Mouse (Mus musculus) erythroid progenitor cell, adult 5-6 weeks (primary cell): ENCODE measurements around the gene Gm37240. TPM values are rescaled to one million over a fixed set of nuclear protein-coding genes. Genes with fewer than 3 reads are reported as not detected.

Experiments
- ATAC-seq: replicated peaks from 2 replicates; pipeline ENCODE4 v1.8.0; 2016; ENCODE audit warnings: moderate number of reproducible peaks, mild to moderate bottlenecking, moderate TSS enrichment, inconsistent platforms; ENCODE audit not compliant: poor library complexity, low FRiP score, severe bottlenecking
- total RNA-seq, 2 experiments: library from RNA; stranded (forward) in 1 of 2; stranded (reverse) in 1 of 2; fragments of 150-400 nt in 1 of 2; fragments of 186-747, 209-891 nt in 1 of 2; gene quantifications; 2 replicates each; pipeline versions ENCODE4 v1.2.3 to v1.2.4; 2015 to 2017; ENCODE audit warnings: low replicate concordance in 2 of 2

Gm37240 gene
- total RNA-seq, 2 experiments from 2014 or later: not detected

- ATAC-seq: no peak
Observed at GRCm38 (mm10) chr3:85188364-85188763, 699.0 kb downstream of the Gm37240 start.

GRCm38 (mm10) chr3:85186661-85187076 is 700.6 kb downstream of the Gm37240 start:
- no peak for ATAC-seq

DNA sequence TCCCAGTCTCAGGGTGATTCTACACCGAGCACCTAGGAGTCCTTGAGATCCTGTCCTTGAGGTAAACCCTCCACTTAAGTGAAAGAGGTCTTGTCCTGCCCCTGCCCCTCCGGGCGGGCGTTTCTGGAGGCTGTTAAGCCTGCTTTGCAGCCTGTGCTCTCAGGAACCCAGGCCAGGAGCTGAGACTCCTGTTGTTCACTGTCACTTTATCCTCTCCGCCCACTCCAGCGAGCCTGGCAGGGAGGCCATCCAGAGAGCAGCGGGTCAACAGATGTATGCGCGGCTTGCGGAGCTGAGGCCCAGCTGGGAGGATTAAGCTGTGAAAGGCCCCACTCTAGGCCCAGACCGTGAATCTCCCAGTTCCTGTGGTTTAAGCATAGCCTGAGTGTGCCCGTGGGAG is 701.5 kb downstream of the Gm37240 start:
- no peak for ATAC-seq

GRCm38 (mm10) chr3:85184916-85185315 is 702.4 kb downstream of the Gm37240 start:
- no peak for ATAC-seq

- ATAC-seq: no peak
Observed at GRCm38 (mm10) chr3:85184151-85184550, 703.2 kb downstream of the Gm37240 start.

- ATAC-seq: no peak
Observed at GRCm38 (mm10) chr3:85176736-85177135, 710.6 kb downstream of the Gm37240 start.

GRCm38 (mm10) chr3:85174542-85175469 is 712.5 kb downstream of the Gm37240 start:
- ATAC-seq: no peak

DNA sequence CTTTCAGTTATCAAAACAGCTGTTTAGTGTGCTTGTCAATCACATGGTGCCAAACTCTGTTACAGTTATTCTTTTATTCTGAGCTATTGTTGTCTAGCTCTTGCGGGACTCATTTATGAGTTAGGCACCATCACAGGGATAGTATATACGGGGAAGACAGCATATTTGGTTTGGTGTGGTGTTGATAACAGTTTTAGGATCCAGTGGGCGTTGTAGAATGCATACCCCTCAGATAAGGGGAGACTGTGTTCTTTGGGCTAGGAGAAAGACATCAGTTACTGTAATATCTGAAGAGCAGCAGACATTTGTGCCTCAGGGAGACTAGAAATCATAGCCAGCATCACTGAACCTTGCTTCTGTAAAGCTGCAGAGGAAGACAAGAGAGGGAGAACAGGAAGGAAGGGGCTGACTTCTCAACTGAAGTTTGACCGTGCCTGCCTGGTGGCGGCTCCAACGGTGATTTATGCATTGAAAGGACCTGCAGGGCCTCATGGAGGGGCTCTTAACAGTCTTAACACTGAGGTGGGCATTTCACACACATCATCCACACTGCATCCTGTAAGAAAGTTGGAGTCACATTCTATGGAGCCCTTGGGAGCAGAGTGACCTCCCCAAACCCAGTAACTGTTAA is 713.8 kb downstream of the Gm37240 start:
- no peak for ATAC-seq

- ATAC-seq: no peak
Observed at GRCm38 (mm10) chr3:85172532-85172931, 714.8 kb downstream of the Gm37240 start.

GRCm38 (mm10) chr3:85172096-85172495 is 715.2 kb downstream of the Gm37240 start:
- ATAC-seq: no peak

GRCm38 (mm10) chr3:85168816-85169215 is 718.5 kb downstream of the Gm37240 start:
- no peak for ATAC-seq

DNA sequence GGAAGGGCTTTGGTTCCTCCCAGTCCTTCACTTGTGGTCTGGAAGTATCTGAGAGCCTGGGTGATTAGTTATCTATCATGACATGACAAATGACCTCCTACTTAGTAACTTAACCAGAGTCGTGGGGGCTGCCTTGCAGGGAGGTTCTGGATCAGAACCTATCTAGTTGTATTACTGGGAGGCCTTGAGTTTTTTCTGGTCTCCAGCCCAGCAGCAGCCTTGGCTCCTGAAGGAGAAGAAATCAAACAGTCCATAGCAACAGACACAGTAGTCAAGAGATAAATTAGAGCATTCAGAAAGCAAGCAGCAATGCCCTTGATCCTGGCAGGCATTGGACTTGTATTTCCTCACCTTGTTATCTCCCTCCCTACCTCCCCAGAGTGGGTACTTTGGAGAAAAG is 722.4 kb downstream of the Gm37240 start:
- ATAC-seq: no peak

- no peak for ATAC-seq
Observed at GRCm38 (mm10) chr3:85163396-85163795, 723.9 kb downstream of the Gm37240 start.

DNA sequence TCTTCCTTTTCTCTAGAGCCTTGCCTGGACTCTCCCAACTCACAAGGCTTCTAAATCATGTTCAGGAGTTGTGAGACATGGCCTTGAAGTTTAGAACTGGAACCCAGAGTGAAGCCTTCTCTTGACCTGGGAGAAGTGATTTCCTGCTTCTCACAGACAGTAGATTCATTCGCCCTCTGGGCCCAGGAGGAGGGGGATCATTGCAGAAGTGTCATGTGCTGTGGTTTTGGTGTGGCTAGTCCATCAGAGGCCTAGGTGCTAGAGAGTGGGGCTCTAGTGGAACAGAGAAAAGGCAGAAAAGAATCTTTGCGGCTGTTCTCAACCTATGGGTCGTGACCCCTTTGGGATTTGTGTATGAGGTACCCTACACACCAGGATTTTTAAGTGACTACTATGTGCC is 724.9 kb downstream of the Gm37240 start:
- no peak for ATAC-seq

- no peak for ATAC-seq
Observed at GRCm38 (mm10) chr3:85160816-85161215, 726.5 kb downstream of the Gm37240 start.

DNA sequence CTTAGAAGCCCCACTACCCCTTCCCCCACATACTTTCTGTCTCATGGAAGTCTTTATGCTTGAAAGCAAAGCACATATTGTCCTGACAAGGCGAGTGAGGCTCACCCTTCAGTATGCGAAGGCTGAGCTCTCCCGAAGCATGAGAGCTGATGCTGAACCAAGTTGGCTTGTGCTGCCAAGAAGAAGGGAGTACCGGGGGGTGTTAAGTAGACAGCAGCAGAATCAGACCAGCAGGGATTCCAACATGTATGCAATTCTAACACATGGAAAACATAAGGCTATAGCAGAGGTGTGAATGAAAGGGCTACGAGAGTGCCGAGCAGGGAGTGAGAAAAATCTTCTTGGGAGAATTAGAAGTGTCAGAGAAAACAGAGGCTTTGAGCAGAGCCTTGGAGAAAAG is 727.7 kb downstream of the Gm37240 start:
- ATAC-seq: no peak

- ATAC-seq: no peak
Observed at GRCm38 (mm10) chr3:85148816-85149215, 738.5 kb downstream of the Gm37240 start.

- no peak for ATAC-seq
Observed at GRCm38 (mm10) chr3:85148038-85148550, 739.2 kb downstream of the Gm37240 start.

GRCm38 (mm10) chr3:85145568-85145967 is 741.8 kb downstream of the Gm37240 start:
- no peak for ATAC-seq

GRCm38 (mm10) chr3:85145076-85145475 is 742.2 kb downstream of the Gm37240 start:
- ATAC-seq: no peak

DNA sequence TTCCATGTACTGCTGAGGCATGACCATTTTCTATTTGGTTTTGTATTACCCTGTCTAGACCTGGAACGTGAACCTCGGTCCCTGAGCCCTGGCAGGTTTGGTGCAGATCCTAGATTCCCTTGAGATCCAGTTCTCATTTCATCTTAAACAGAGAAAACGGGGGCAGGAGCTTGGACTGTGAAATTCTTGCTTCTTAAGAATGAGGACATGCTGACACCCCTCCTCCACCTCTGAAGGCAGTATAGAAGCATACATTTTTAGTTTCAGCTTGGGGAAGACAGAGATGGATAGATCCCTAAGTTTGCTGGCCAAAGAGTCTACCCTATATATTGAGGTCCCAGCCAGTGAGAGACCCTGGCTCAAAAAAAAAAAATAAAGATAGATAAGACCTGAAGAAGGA is 742.9 kb downstream of the Gm37240 start:
- no peak for ATAC-seq
